Comparison of ENCODE assay signal across 8 mouse cellular contexts in genomic region chr4:132345135-132345842, GRCm38 (mm10). TPM values are rescaled to one million over a fixed set of nuclear protein-coding genes. Genes with fewer than 3 reads are reported as not detected.
DNase-seq lines count a peak whose midpoint lies in the region.

No protein-coding gene starts in this region.

- peaks cover 64% of the 10 kb centered on the region for H3K4me1 ChIP-seq in megakaryocyte, embryonic 14.5 days

- no peaks in the 10 kb centered on the region for H3K27me3 ChIP-seq in megakaryocyte, embryonic 14.5 days (replicated peaks)

- peak; percentile 95 to 99 for DNase-seq in adrenal gland, adult (ENCODE audit: inconsistent age in 2 of 2, low spot score in 1 of 2)
- DNase-seq in embryo, embryonic 10 days (ENCODE audit: low spot score) = peak; percentile 87
- peak; percentile 99 for DNase-seq in gastrocnemius, postnatal 10 days
- peak; percentile 91 for DNase-seq in induced T-regulatory cell, adult 2 months (ENCODE audit: low read depth)
- DNase-seq in left cerebral cortex, adult 9 months (ENCODE audit: low spot score in 2 of 2) = peak; percentile 60 to 97
- DNase-seq in right cerebral cortex, adult 2 months (ENCODE audit: low spot score in 2 of 2) = peak; percentile 96 to 97
- peak; percentile 96 for DNase-seq in urinary bladder, postnatal 14 days (ENCODE audit: low spot score)

- peaks cover 25% of the 10 kb centered on the region for H3K36me3 ChIP-seq in megakaryocyte, embryonic 14.5 days (replicated peaks; ENCODE audit: low read length)

- peak overlapping the region; percentile 97 for H3K4me3 ChIP-seq in megakaryocyte, embryonic 14.5 days (replicated peaks)

- H3K9me3 ChIP-seq in megakaryocyte, embryonic 14.5 days = no peaks in the 10 kb centered on the region

RNA-seq across cellular contexts. Expression of gene Rcc1, which starts 8.1 kb away (rescaled TPM):
- 10 to 100 TPM; 13.4 to 18.6 TPM for total RNA-seq in gastrocnemius, postnatal 10 days (2021)
- 1.2 and 16.4 TPM in 2 replicates for polyA plus RNA-seq in megakaryocyte, embryonic 14.5 days (2012; ENCODE audit: insufficient read depth, low replicate concordance)

RNA-seq across cellular contexts. Expression of gene Trnau1ap, which starts 16.0 kb away (rescaled TPM):
- total RNA-seq in gastrocnemius, postnatal 10 days (2021) = 10 to 100 TPM; 16.1 to 21.2 TPM
- 20.9 and 58.9 TPM in 2 replicates for polyA plus RNA-seq in megakaryocyte, embryonic 14.5 days (2012; ENCODE audit: insufficient read depth, low replicate concordance)

RNA-seq across cellular contexts. Expression of gene Rab42, which starts 42.1 kb away (rescaled TPM):
- under 1 TPM; 0.72 to 0.87 TPM for total RNA-seq in gastrocnemius, postnatal 10 days (2021)
- not detected in 2 replicates for polyA plus RNA-seq in megakaryocyte, embryonic 14.5 days (2012; ENCODE audit: insufficient read depth, low replicate concordance)

Comparison
In these comparisons a context has a peak if more than half of its experiments do, and no peak if none do; other contexts are left out.
1. Peak in every context shown above with its lines: DNase-seq and H3K4me3 ChIP-seq.